Mouse (Mus musculus) left cerebral cortex, adult 2 months (tissue): ENCODE data around the gene Prr5. TPM values are rescaled to one million over a fixed set of nuclear protein-coding genes. Genes with fewer than 3 reads are reported as not detected.

ENCODE experiments used
- DNase-seq, 2 experiments: peaks; one replicate each; pipeline ENCODE4 v3.0.0; 2021 to 2022; ENCODE audit warnings: low spot score in 2 of 2, mixed read lengths in 1 of 2; ENCODE audit errors: extremely low spot score in 1 of 2
- H3K27ac ChIP-seq: fragments of 200-600 bp; 2 replicates; pipeline ENCODE4 v1.8.1; 2022
- H3K4me3 ChIP-seq: fragments of 200-600 bp; 2 replicates; pipeline ENCODE4 v1.8.1; 2022
- CTCF ChIP-seq: fragments of 200-600 bp; IDR thresholded peaks from 2 replicates; pipeline ENCODE4 v1.8.1; 2022; ENCODE audit warnings: antibody characterized with exemption, mild to moderate bottlenecking, moderate library complexity
- intact Hi-C: fragments of 180-260 bp; cut with DNase I; formaldehyde crosslinking; loops from one replicate; pipeline ENCODE4 v1.15.1; 2025
- long read RNA-seq, 2 experiments: library from polyadenylated mRNA; stranded (forward); transcript quantifications; one replicate each; pipeline ENCODE4 v2.0.0; 2021; ENCODE audit warnings: borderline mapping rate in 2 of 2
- total RNA-seq, 2 experiments: library from RNA; stranded (reverse); gene quantifications; 2 replicates each; pipeline ENCODE4 v1.2.3; 2021

The Prr5 gene
- total RNA-seq: 10 to 100 TPM; 13.8 to 14.1 TPM
- long read RNA-seq, experiment 1, partial matches to known transcripts: 0 of 30 reads
- long read RNA-seq, experiment 1, other reads (novel, unspliced or antisense): 27 of 30 reads
- long read RNA-seq, experiment 2, transcript Prr5-201 (8 exons, 1,830 nt): major isoform, 6 of 33 reads
- long read RNA-seq, experiment 2, partial matches to known transcripts: 2 of 33 reads
- long read RNA-seq, experiment 2, other reads (novel, unspliced or antisense): 25 of 33 reads

DNA sequence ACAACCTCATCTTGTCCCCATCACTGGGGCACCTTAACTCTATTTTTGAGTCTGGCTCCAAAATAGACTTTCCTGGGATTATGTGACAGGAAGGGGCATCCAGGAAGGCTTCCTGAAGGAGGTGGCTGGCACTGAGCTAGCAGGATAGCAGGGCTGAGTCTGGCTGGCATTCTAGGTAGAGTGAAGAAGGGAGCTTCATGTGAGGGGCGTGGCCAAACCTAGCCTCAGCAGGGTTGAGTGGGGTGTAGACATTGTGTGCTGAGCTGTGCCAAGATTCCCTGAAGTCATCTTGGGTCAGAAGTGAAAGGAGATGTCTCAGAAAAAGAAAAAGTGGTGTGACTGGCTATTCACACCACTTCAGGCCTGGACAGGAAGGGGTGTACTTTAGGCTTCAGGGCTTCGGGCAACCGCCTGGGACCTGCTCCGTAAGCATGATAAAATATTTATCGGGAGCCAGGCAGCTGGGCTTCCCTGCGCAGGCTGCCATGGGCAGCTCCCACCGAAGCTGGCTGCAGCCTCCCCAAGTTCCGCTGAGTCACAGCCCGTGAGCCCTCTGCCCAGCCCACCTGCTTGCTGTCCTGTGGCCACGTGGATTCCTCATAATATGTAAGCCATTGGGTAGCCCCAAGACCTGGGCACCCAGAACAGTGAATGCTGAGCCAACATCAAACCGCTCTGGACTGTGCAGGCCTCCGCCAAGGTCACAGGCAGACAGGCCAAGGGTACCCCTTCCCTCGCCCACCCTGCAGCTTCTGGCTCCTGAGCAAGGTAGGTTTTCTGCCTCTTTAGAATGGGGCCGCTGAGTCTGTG lies at the start of gene Prr5:
Gene Prr5 (plus strand): TSS at position 683 of the 810 bp plus-strand sequence.
- H3K27ac ChIP-seq: no peak within 1 kb of the TSS
- DNase-seq: no peak
- no peak within 1 kb of the TSS for H3K4me3 ChIP-seq
- no peak for TF ChIP-seq CTCF
- intact Hi-C loops: no loop called here

GRCm38 (mm10) chr15:84620028-84620427 lies 49.4 kb upstream of the Prr5 start:
- intact Hi-C loops: no loop called here
- DNase-seq: no peak

GRCm38 (mm10) chr15:84621722-84622428 lies 47.5 kb upstream of the Prr5 start:
- intact Hi-C loops: no loop called here
- peak in 1 of 2 experiments; percentile 36 for DNase-seq
- TF ChIP-seq CTCF: no peak
- Histone ChIP-seq H3K27ac (no peak overlapping the region), H3K4me3 (no peak overlapping the region)

More at GRCm38 (mm10) chr15:84620028-84620427, 49.4 kb upstream of the Prr5 start:
- no peak overlapping the region for H3K27ac ChIP-seq
- no peak for TF ChIP-seq CTCF
- H3K4me3 ChIP-seq: no peak overlapping the region

- TF ChIP-seq CTCF: no peak
- intact Hi-C loops: no loop called here
- Histone ChIP-seq H3K27ac (no peak overlapping the region), H3K4me3 (no peak overlapping the region)
- no peak for DNase-seq
Measured at GRCm38 (mm10) chr15:84624870-84625269, 44.5 kb upstream of the Prr5 start.

- Histone ChIP-seq H3K4me3 (no peak overlapping the region), H3K27ac (no peak overlapping the region)
- intact Hi-C loops: no loop called here
- DNase-seq: no peak
- TF ChIP-seq CTCF: no peak
Measured at GRCm38 (mm10) chr15:84625712-84626414, 43.6 kb upstream of the Prr5 start.

DNA sequence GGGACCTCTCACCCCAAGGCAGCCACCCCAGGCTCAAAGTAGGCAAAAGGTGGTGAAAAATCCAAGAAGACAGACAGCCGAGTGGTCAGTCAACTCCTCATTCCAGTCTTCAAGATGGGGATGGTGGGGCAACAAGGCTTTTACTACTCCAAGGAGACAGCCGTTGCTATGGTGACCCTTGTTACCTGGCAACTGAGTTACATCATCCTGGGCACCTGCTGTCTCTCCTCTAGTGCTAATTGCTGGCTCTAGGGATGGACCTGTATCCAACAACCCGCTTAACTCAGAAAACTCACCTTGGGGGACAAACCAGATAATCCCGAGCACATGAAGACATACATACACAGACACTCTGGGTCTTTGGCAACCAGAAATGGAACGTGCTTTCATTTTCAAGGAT lies 42.1 kb upstream of the Prr5 start:
- intact Hi-C loops: no loop called here
- H3K27ac ChIP-seq: no peak overlapping the region
- H3K4me3 ChIP-seq: no peak overlapping the region
- no peak for TF ChIP-seq CTCF
- DNase-seq: peak in 1 of 2 experiments; percentile 52

DNA sequence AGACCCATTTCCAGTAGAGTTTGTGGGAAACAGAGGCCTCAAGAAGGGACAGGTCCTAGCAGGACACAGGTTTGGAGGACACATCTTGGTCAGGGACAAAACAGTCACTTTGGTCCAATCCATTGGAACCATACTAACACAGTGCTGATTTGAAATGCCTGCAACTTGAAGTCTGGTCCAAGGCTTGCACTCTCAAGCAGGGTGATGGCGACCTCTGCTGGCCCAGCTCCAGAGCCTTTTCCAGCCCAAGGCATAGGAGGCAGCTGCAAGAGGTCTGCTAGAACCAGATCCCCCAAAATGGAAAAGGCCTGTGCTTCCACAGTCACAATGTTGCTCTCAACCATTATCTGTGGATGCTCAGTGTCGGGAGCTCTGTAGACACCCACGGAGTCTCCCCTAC lies 39.7 kb upstream of the Prr5 start:
- Histone ChIP-seq H3K27ac (no peak overlapping the region), H3K4me3 (no peak overlapping the region)
- intact Hi-C loops: loop anchor here (2.0 to 5.0 kb wide), 2 partner anchors 512 to 555 kb away; no protein-coding TSS in a partner anchor
- TF ChIP-seq CTCF: peak; percentile 41
- DNase-seq: peak in 1 of 2 experiments; percentile 66

DNA sequence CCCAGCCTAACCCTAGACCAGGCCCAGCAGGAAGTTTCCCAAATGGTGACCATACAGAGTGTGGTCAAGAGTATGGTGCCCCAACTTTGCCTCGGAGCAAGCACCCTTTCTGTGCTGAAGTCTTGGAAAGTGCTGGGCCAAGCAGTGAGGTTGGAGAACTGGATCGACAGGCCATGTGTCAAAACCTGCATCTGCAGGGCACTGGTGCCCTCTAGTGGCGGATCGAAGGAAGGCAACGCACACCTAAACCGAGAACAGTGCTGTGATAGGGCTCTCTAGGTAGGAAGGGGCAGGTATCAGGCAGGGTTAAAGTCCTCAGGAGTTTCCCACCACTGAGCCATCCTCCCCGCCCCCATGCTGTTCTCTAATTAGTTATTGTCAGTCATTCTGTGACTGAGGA lies 37.9 kb upstream of the Prr5 start:
- DNase-seq: peak; percentile 76 to 80
- TF ChIP-seq CTCF: peak; percentile 89
- Histone ChIP-seq H3K4me3 (no peak overlapping the region), H3K27ac (no peak overlapping the region)
- intact Hi-C loops: loop anchor here (1.0 to 5.0 kb wide), 5 partner anchors 371 to 557 kb away; no protein-coding TSS in a partner anchor

DNA sequence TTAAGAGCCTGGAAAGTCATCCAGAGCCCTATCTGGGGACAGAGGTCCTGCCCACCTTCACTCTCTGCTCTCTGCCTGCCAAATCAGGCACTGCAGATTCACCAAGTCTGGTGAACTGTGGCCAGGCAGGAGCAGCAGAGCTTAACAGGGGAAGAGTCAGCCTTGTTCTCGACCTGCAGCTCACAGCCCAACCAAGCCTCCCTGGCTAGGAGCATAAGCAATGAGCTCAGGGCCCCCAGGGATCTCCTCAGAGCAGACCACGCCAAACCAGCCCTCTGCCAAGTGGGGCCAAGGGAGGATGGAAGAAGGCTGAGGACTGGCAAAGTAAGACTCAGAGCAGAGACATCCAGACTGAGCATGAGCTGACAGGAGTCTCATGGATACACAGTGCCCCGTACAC lies 35.1 kb upstream of the Prr5 start:
- DNase-seq: no peak
- TF ChIP-seq CTCF: no peak
- intact Hi-C loops: loop anchor here (5.0 kb wide), 1 partner anchor 517 kb away; no protein-coding TSS in a partner anchor
- Histone ChIP-seq H3K27ac (no peak overlapping the region), H3K4me3 (no peak overlapping the region)

- intact Hi-C loops: loop anchor here (2.0 kb wide), 1 partner anchor 26 kb away; no protein-coding TSS in a partner anchor
- DNase-seq: no peak
- Histone ChIP-seq H3K4me3 (no peak overlapping the region), H3K27ac (no peak overlapping the region)
- TF ChIP-seq CTCF: no peak
Measured at GRCm38 (mm10) chr15:84638405-84638804, 31.0 kb upstream of the Prr5 start.

- no peak for DNase-seq
- intact Hi-C loops: loop anchor here (2.0 kb wide), 1 partner anchor 26 kb away; no protein-coding TSS in a partner anchor
- Histone ChIP-seq H3K4me3 (no peak overlapping the region), H3K27ac (peak overlapping the region; percentile 42)
- TF ChIP-seq CTCF: no peak
Measured at GRCm38 (mm10) chr15:84639072-84639450, 30.4 kb upstream of the Prr5 start.
